Mouse (Mus musculus) midbrain, embryonic 16.5 days (tissue): ENCODE data around the gene Cyfip1. TPM values are rescaled to one million over a fixed set of nuclear protein-coding genes. Genes with fewer than 3 reads are reported as not detected.

Experiments
- ATAC-seq: fragments of 200-750 bp; cut with Nextera tagmentation; 2 replicates; pipeline ENCODE4 v1.8.0; 2017; ENCODE audit warnings: moderate TSS enrichment
- H3K27ac ChIP-seq: fragments of 300-500 bp; sonication (generic); 2 replicates; pipeline ENCODE4 v1.5.1; 2014; ENCODE audit warnings: mild to moderate bottlenecking, low read length, mixed read lengths
- H3K27me3 ChIP-seq: fragments of 300-500 bp; sonication (generic); 2 replicates; pipeline ENCODE4 v1.6.1; 2014; ENCODE audit warnings: low read depth, low read length, mixed read lengths; ENCODE audit not compliant: control insufficient read depth, insufficient read depth
- H3K36me3 ChIP-seq: fragments of 300-500 bp; sonication (generic); 2 replicates; pipeline ENCODE4 v1.6.1; 2014; ENCODE audit warnings: mild to moderate bottlenecking, low read length, moderate library complexity, mixed read lengths; ENCODE audit not compliant: control insufficient read depth, insufficient read depth
- H3K4me1 ChIP-seq: fragments of 300-500 bp; sonication (generic); 2 replicates; pipeline ENCODE4 v1.6.1; 2014; ENCODE audit warnings: mild to moderate bottlenecking, low read length, mixed read lengths; ENCODE audit not compliant: control insufficient read depth, insufficient read depth
- H3K4me2 ChIP-seq: fragments of 300-500 bp; sonication (generic); 2 replicates; pipeline ENCODE4 v1.6.1; 2014; ENCODE audit warnings: mild to moderate bottlenecking, low read length, mixed read lengths
- H3K4me3 ChIP-seq: fragments of 300-500 bp; sonication (generic); 2 replicates; pipeline ENCODE4 v1.5.1; 2014; ENCODE audit warnings: low read depth, mild to moderate bottlenecking, low read length, moderate library complexity, mixed read lengths
- H3K9ac ChIP-seq: fragments of 300-500 bp; sonication (generic); 2 replicates; pipeline ENCODE4 v1.6.1; 2014; ENCODE audit warnings: low read depth, low read length, mixed read lengths
- H3K9me3 ChIP-seq: fragments of 300-500 bp; sonication (generic); replicated peaks from 2 replicates; pipeline ENCODE4 v1.6.1; 2014; ENCODE audit warnings: mild to moderate bottlenecking, low read length, mixed read lengths; ENCODE audit not compliant: control insufficient read depth, poor library complexity, severe bottlenecking
- WGBS: fragments of 180-500 bp; shearing (Covaris S2); extraction: QIAGEN DNeasy Blood & Tissue Kit; methylation state at CpG from one replicate; pipeline ENCODE4 v1.1.7; 2014; 5-methylcytosine and 5-hydroxymethylcytosine counted together
- polyA plus RNA-seq: library from polyadenylated mRNA; unstranded; fragments of >200 nt; fragmentation: Nextera tagmentation; extraction: Ambion mirVana; gene quantifications from 2 replicates; pipeline ENCODE4 v1.2.1, GENCODE M21; 2015

The Cyfip1 gene
- polyA plus RNA-seq, 1 experiment from 2014 or later = 44.1 TPM

GRCm38 (mm10) chr7:55858836-55859517, 17.4 kb downstream of the Cyfip1 start:
- ATAC-seq = no peak
- no peak overlapping the region for H3K27ac ChIP-seq
- WGBS = 89% methylated on average over 3 of the region's 3 CpGs

DNA sequence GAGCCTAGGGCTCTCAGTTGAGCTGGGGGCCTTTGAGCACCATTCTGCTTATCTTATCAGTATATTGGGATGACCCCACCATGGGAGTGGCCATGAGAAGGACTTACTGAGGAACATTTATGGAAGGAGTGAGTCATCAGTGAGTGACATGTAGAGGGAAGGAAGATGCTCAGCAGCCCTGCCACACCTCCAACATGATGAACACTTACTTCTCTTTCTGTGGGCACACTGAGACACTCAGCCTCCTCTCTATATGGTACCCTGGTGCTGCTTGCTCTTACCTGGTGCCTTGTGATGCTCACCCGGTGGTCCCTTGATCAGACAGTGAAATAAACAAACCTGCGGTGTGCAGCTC, 17.9 kb downstream of the Cyfip1 start:
- Histone ChIP-seq H3K4me3 (no peak overlapping the region), H3K9me3 (no peaks in the 10 kb centered on the region), H3K4me1 (no peaks in the 10 kb centered on the region; the same call in 1 of the 2 replicates), H3K36me3 (no peaks in the 10 kb centered on the region), H3K27ac (no peak overlapping the region), H3K4me2 (no peak overlapping the region), H3K27me3 (no peaks in the 10 kb centered on the region), H3K9ac (no peak overlapping the region)
- 93% methylated on average over 2 of the region's 2 CpGs for WGBS
- no peak for ATAC-seq

More at GRCm38 (mm10) chr7:55858836-55859517, 17.4 kb downstream of the Cyfip1 start:
- Histone ChIP-seq H3K4me1 (no peaks in the 10 kb centered on the region; the same call in 1 of the 2 replicates), H3K27me3 (no peaks in the 10 kb centered on the region), H3K9ac (no peak overlapping the region), H3K36me3 (no peaks in the 10 kb centered on the region), H3K4me2 (no peak overlapping the region), H3K4me3 (no peak overlapping the region), H3K9me3 (no peaks in the 10 kb centered on the region)

- WGBS = 79% methylated on average over 6 of the region's 6 CpGs
- no peak overlapping the region for H3K27ac ChIP-seq
These were observed 18.4 kb downstream of the Cyfip1 start for GRCm38 (mm10) chr7:55859956-55860355.

DNA sequence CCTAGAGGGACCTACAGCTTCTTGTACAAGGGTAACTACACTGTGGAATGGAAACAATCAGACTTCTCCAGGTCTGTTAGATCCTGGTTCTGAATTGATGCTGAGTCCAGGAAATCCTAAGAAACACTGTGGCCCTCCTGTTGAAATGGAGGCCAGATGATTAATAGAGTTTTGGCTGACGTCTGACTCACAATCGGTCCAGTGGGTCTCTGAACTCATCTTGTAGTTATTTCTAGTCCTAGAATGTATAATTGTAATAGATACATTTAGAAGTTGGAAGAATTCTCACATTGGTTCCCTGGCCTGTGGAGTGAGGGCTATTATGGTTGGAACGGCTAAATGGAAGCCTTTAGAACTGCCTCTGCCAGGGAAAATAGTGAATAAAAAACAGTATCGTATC, 19.6 kb downstream of the Cyfip1 start:
- Histone ChIP-seq H3K4me1 (peaks cover under 1% of the 10 kb centered on the region; the same call in 1 of the 2 replicates), H3K4me3 (no peak overlapping the region), H3K27me3 (no peaks in the 10 kb centered on the region), H3K36me3 (no peaks in the 10 kb centered on the region), H3K9me3 (no peaks in the 10 kb centered on the region), H3K4me2 (no peak overlapping the region), H3K9ac (no peak overlapping the region), H3K27ac (no peak overlapping the region)
- no peak for ATAC-seq
- 95% methylated on average over 4 of the region's 4 CpGs for WGBS

More at GRCm38 (mm10) chr7:55859956-55860355, 18.4 kb downstream of the Cyfip1 start:
- H3K4me3 ChIP-seq = no peak overlapping the region
- H3K9ac ChIP-seq = no peak overlapping the region
- no peak for ATAC-seq
- H3K4me2 ChIP-seq = no peak overlapping the region
- no peaks in the 10 kb centered on the region for H3K27me3 ChIP-seq
- H3K4me1 ChIP-seq = no peaks in the 10 kb centered on the region; the same call in 1 of the 2 replicates
- H3K9me3 ChIP-seq = no peaks in the 10 kb centered on the region
- no peaks in the 10 kb centered on the region for H3K36me3 ChIP-seq

DNA sequence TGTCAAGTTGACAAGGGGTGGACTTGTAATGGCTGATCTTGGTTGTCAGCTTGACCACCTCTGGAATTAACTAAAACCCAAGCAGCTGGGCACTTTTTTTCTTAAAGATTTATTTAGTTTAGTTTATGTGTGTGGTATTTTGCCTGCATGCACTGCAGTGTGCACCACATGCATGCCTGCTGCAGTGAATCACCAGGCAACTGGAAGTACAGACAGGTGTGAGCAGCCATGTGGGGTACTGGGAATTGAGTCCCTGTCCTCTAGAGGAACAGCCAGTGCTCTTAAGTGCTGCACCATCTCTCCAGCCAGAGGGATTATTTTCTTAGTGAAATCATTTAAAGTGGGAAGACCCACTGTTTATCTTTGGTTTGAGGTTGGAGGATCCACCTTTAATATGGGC, 23.5 kb downstream of the Cyfip1 start:
- Histone ChIP-seq H3K27ac (no peak overlapping the region), H3K27me3 (no peaks in the 10 kb centered on the region), H3K4me3 (no peak overlapping the region), H3K36me3 (no peaks in the 10 kb centered on the region), H3K4me1 (0 out of 2 replicates have a peak, but pooled peaks cover 3% of the 10 kb centered on the region), H3K9me3 (no peaks in the 10 kb centered on the region), H3K4me2 (no peak overlapping the region), H3K9ac (no peak overlapping the region)
- ATAC-seq = no peak

GRCm38 (mm10) chr7:55865750-55866416, 24.3 kb downstream of the Cyfip1 start:
- Histone ChIP-seq H3K4me3 (no peak overlapping the region), H3K9me3 (no peaks in the 10 kb centered on the region), H3K27ac (no peak overlapping the region), H3K9ac (no peak overlapping the region), H3K4me1 (0 out of 2 replicates have a peak, but pooled peaks cover 3% of the 10 kb centered on the region), H3K36me3 (no peaks in the 10 kb centered on the region), H3K27me3 (no peaks in the 10 kb centered on the region), H3K4me2 (no peak overlapping the region)
- WGBS = 75% methylated on average over 8 of the region's 8 CpGs
- no peak for ATAC-seq

DNA sequence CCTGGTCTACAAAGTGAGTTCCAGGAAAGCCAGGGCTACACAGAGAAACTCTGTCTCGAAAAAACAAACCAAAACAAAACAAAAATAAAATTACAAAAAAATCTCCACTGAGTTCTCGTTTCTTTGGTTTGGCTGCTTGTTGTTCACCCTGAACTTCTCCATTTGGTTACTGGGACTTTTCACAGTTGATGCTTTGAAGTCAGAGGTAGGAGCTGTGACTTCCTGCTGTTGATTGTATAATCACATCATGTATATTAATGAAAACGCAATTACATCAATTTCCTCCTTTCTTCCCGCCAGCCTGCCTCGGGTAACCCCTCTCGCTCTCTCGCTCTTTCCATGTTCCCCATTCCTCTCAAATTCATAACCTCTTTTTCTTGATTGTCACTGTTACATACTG, 26.7 kb downstream of the Cyfip1 start:
- H3K27ac ChIP-seq = no peak overlapping the region
- H3K36me3 ChIP-seq = peaks cover 5% of the 10 kb centered on the region
- no peak overlapping the region for H3K9ac ChIP-seq
- no peak for ATAC-seq
- 0 out of 2 replicates have a peak, but pooled peaks cover 3% of the 10 kb centered on the region for H3K4me1 ChIP-seq
- no peak overlapping the region for H3K4me3 ChIP-seq
- H3K9me3 ChIP-seq = no peaks in the 10 kb centered on the region
- H3K4me2 ChIP-seq = no peak overlapping the region
- WGBS = 77% methylated on average over 7 of the region's 7 CpGs
- H3K27me3 ChIP-seq = no peaks in the 10 kb centered on the region

- H3K4me2 ChIP-seq = no peak overlapping the region
- 74% methylated on average over 3 of the region's 3 CpGs for WGBS
- H3K9ac ChIP-seq = no peak overlapping the region
- ATAC-seq = no peak
- H3K9me3 ChIP-seq = no peaks in the 10 kb centered on the region
- no peak overlapping the region for H3K4me3 ChIP-seq
- 0 out of 2 replicates have a peak, but pooled peaks cover 3% of the 10 kb centered on the region for H3K4me1 ChIP-seq
- H3K36me3 ChIP-seq = peaks cover 13% of the 10 kb centered on the region
- H3K27ac ChIP-seq = no peak overlapping the region
- no peaks in the 10 kb centered on the region for H3K27me3 ChIP-seq
These were observed 27.7 kb downstream of the Cyfip1 start for GRCm38 (mm10) chr7:55869220-55869619.

DNA sequence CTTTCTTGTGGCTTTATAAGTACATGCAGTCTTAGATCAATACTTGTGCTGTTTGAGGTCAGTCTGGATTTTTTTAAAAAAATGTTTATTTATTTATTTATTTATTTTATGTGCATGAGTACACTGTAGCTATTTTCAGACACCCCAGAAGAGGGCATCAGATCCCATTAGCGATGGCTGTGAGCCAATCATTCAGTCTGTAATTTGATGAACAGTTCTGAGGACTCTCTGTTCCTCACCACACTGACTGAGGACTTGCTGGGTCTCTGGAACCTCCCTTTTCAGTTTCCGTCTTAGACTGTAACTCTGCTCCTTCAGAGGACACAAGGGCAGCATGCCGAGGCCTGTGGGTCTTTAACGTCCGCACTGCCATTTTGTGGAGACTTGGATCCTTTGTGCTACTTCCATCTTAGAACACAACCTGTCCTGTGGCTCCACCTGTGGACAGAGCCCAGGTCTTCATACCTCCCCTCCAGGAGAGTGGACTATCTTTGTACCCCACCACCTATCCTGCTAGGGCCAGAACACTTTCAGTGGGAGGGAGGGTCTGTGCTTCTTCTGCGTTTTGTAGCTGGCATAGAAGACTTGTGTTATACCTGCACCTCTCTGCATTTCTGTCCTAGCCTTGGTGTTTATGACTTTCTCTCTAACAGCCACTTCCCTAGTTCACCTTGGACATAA, 28.9 kb downstream of the Cyfip1 start:
- Histone ChIP-seq H3K4me2 (no peak overlapping the region), H3K36me3 (peaks cover 20% of the 10 kb centered on the region), H3K4me1 (0 out of 2 replicates have a peak, but pooled peaks cover 3% of the 10 kb centered on the region), H3K4me3 (no peak overlapping the region), H3K9me3 (no peaks in the 10 kb centered on the region), H3K27ac (no peak overlapping the region), H3K9ac (no peak overlapping the region), H3K27me3 (no peaks in the 10 kb centered on the region)
- 89% methylated on average over 6 of the region's 6 CpGs for WGBS
- ATAC-seq = no peak
